Mouse (Mus musculus) frontal cortex, adult 2 months (tissue): ENCODE measurements around the gene Aspdh. TPM values are rescaled to one million over a fixed set of nuclear protein-coding genes. Genes with fewer than 3 reads are reported as not detected.

ENCODE experiments used
- DNase-seq, 2 experiments: peaks; one replicate each; pipeline ENCODE4 v3.0.0; 2022; ENCODE audit warnings: low spot score in 1 of 2; ENCODE audit errors: extremely low spot score in 1 of 2
- polyA plus RNA-seq: library from polyadenylated mRNA; depleted of rRNA; stranded (reverse); fragments of >200 nt; gene quantifications from 2 replicates; pipeline ENCODE4 v1.2.3, GENCODE M21; 2012

Aspdh gene
- polyA plus RNA-seq, 1 experiment, result 14.4 TPM

- no peak for DNase-seq
These were observed 6.8 kb downstream of the Aspdh start for GRCm38 (mm10) chr7:44471880-44472557.

- DNase-seq, result no peak
These were observed 7.3 kb downstream of the Aspdh start for GRCm38 (mm10) chr7:44472558-44472885.

- no peak for DNase-seq
These were observed 7.9 kb downstream of the Aspdh start for GRCm38 (mm10) chr7:44472961-44473646.

DNA sequence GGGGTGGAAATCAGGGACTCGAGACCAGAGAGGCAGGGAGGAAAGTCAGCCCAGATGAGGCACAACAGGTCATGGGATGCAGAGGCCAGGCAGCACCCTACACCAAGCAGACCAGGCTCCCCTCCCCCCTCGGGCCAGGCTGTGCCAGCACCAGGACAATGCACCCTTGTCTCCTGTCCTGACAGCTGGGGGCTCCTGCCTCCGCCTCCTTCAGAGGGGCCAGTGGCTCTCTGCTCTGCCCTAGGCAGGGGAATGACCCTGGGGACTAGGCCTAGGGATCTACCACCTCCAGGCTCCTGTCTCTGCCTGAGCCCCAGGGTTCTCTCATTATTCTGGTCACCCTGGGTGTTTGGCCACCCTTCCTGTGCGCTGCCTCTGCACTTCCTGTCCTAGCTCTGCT lies 9.2 kb downstream of the Aspdh start:
- peak; percentile 73 to 74 for DNase-seq

- no peak for DNase-seq
These were observed 9.9 kb downstream of the Aspdh start for GRCm38 (mm10) chr7:44475046-44475614.

DNA sequence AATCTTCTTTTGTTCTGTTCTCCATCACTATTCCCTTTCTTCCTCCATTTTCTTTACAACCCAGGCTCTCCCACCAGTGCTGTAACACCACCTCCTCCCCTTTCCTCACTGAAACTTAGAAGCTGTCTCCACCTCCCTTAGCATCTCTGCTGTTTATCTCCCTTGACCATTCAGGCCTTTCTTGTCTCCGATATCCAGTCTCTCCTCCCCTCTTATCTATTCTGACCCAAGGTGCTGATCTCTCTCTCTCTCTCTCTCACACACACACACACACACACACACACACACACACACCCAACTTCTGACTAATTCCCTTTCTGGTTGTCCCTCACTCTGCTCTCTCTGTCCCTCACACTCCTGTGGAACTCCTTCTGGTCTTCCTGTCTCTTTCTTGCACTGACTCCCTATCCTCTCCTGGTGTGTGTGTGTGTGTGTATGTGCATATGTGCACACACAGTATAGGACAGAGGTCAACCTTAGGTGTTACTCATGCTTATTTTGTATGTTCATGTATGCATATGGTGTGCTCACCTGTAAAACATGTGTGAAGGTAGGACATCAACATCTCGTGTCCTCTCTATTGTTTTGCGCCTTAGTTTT lies 17.7 kb downstream of the Aspdh start:
- DNase-seq, result no peak

DNA sequence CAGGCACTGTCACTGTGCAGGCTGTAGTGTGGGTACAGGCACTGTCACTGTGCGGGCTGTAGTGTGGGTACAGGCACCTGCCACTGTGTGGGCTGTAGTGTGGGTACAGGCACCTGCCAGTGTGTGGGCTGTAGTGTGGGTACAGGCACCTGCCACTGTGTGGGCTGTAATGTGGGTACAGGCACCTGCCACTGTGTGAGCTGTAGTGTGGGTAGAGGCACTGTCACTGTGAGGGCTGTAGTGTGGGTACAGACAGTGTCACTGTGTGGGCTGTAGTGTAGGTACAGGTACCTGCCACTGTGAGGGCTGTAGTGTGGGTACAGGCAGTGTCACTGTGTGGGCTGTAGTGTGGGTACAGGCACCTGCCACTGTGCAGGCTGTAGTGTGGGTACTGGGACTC lies 18.9 kb downstream of the Aspdh start:
- DNase-seq, result no peak

DNA sequence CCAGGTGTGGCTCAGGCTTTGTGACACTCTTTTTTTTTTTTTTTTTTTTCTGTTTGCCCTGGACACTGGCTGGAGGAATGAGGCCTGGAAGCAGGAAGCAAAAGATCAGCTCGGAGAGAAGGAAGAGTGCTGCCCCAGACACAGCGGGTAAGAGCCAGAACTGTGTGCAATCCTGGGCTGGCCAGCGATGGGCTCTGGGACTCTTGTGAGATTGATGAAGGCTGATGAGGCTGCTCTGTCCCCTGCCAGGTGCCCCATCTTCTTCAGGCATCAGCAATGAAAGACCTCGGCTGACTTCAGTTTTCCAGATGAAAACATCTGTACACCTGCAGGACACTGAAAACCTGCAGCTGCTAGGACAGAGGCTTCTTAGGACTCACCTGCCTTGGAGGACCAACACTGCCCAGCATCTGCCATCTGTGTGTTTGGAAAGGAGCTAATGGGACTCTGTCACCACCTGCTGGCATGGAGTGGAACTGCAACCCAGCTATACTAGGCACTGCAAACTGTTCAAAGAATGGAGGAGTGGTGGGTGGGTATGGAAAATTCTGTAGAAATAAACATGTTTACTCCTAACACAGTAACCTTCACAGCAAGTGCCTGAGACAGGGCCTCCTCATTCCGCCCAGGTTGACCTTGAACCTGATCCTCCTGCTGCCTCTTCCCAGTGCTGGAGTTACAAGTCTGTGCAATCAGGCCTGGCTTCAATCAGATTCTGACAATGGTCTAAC lies 19.8 kb downstream of the Aspdh start:
- DNase-seq, result peak in 1 of 2 experiments; percentile 92

- no peak for DNase-seq
These were observed 20.5 kb downstream of the Aspdh start for GRCm38 (mm10) chr7:44485572-44486195.

GRCm38 (mm10) chr7:44486927-44487575 lies 21.9 kb downstream of the Aspdh start:
- DNase-seq, result no peak

DNA sequence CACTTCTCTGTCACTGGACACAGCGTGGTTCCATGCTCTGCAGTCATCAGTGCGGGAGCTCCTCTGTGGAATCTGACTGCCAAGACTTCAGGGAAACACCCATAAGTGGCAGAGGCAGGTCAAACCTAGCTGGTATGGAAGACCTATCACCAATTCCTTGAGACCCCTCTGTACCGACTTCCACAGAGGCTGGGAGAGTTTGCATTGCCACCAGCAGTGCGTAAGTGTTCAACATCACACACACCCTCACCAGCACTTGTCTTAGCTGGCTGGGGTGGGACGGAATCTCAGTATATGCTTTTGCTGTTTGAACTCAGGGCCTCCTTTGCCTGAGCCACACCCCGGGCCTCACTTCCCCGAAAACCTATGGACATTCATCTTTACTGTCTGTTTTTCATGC lies 22.7 kb downstream of the Aspdh start:
- DNase-seq, result no peak

DNA sequence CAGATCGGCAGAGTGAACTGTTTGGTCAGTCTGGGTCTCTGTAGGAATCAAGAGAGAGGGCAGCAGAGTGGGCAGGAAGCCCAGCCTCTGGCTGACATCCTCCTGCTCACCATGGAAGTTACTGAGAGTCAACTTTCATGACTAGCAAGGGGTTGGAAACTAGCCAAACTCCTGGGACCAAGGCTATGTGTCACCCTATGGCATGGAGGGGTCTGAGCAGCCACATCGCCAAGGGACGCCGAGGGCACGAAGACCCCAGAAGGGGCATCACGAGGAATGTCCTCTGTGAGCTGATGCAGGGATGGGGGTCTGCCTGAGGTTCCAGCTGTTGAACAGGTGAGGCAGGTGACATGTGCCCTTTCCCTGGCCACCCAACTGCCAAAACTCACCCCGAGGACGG lies 23.4 kb downstream of the Aspdh start:
- DNase-seq, result no peak

- DNase-seq, result no peak
These were observed 25.1 kb downstream of the Aspdh start for GRCm38 (mm10) chr7:44490281-44490680.

DNA sequence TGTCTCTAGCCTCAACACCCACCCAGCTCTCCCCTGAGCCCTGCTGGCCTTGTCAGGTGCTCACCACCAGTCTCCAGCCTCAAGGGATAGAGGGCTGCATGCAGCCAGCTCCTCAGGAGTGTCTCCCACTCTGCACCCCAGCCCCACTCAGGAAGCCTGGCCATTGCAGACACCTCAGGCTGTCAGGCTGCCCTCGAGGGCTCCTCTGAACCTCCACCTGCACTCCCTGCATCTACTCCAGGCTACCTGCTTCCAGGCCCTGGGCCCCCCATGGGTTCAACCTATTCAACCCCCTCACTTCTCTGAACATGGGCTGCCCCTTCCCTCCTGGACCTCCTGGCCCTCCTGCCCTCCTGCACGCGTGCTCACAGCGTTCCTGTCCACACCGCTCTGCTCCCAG lies 26.2 kb downstream of the Aspdh start:
- DNase-seq, result no peak

DNA sequence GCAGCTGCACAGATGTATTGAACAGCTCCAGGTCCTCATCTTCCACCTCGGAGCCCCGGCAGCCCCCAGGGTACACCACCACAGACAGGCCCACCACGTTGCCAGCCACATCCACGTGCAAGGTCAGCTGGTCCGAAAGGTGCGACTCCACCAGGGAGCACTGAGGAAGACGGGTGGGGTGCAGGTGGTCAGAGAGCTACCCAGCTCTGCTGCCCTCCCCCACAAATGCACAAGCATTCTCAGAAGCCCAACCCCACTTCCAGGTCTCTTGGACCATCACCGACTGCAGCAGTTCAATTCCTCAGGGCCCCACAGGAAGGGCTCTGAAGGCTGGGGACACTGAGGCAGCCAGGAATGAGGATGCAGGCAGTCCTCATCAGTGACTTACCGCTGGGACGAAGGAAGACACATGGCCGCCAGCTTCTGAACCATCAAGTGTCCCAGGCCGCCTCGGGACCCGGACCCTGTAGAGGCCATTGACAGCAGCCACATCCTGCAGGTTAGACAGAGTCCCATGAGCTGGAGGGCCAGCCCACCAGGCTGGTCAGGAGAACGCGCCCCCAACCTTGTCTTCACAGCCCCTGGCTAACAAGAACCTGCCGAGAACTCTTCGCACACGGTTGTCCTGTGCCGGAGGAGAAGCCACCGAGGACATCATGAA lies 27.1 kb downstream of the Aspdh start:
- no peak for DNase-seq

GRCm38 (mm10) chr7:44494681-44495080 lies 29.5 kb downstream of the Aspdh start:
- DNase-seq, result no peak

- DNase-seq, result no peak
These were observed 29.9 kb downstream of the Aspdh start for GRCm38 (mm10) chr7:44495086-44495485.

DNA sequence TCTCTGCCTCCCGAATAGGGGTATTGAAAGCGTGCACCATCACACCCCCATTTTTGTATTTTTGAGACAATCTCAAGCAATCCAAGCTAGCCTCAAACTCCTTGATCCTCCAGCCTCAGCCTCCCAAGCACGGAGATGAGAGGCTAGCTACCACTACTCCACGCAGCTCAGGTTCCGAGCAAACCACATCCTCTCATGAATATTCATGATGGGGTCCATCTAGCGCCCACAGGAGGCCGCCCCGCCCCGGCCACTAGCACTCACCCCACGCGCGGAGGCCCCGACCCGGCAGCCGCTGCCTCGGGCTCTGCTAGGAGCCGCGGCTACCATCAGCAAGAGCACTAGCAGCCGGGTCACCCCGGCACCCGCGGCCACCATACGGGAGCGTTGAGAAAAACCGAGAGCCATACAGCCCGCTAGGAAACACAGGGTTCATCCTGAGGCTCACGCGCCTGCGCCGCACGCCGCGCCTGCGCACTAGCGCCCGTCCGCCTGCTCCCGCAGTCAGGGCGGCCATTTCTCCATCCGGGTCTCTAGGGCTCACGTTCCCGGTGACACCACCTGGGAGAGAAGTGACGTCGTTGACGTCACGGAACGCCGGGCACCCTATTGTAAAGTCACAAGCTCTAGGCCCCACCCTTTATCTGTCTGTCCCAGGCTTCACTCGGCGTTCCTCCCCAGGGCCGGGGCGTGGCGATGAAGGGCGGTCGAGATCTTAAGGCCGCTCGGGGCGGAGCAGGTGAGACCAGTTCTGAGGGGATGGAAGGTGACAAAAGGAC lies 31.0 kb downstream of the Aspdh start, which contains the start of the genes Emc10 and Fam71e1:
Gene Emc10, minus strand, starts transcription at position 538 of the 779 bp plus-strand sequence.
Gene Fam71e1, plus strand, starts transcription at position 590 of the 779 bp plus-strand sequence.
- peak; percentile 97 to 99 for DNase-seq

DNA sequence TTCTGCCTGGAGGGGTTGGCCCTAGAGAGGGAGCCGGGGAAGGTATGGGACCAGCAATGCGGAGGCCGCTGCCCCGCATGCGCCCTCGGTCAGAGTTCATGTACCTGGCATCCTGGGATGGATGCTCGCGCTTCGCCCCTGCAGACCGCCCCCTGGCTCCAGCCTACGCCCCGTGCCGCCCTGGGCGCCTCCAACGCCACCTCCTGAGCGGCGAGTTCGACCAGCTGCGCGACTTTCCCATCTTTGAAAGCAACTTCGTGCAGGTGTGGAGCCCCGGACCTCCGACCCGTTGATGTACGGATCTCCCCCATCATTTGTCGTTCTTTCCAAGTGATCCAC lies 31.5 kb downstream of the Aspdh start:
- DNase-seq, result no peak
